Mouse (Mus musculus) lung, adult 2 months (tissue): Measurements from ENCODE around the gene Psmd10. TPM values are rescaled to one million over a fixed set of nuclear protein-coding genes. Genes with fewer than 3 reads are reported as not detected.

Experiments
- DNase-seq: peaks from one replicate; pipeline ENCODE4 v3.0.0; 2022
- H3K4me1 ChIP-seq: fragments of 200-500 bp; 2 replicates; pipeline ENCODE4 v1.6.1; 2011; ENCODE audit warnings: low read length; ENCODE audit not compliant: control insufficient read depth, insufficient read depth
- H3K4me3 ChIP-seq: fragments of 200-500 bp; replicated peaks from 2 replicates; pipeline ENCODE3; 2011; ENCODE audit warnings: low read depth, mild to moderate bottlenecking, control low read depth, low read length; ENCODE audit errors: extremely low read depth
- CTCF ChIP-seq: fragments of 200-500 bp; IDR thresholded peaks from 2 replicates; pipeline ENCODE4 v1.5.1; 2011; ENCODE audit warnings: mild to moderate bottlenecking, low read length, control low read depth; ENCODE audit not compliant: insufficient read depth
- POLR2A ChIP-seq: fragments of 200-500 bp; IDR thresholded peaks from 2 replicates; pipeline ENCODE4 v1.6.1; 2011; ENCODE audit warnings: low read depth, mild to moderate bottlenecking, control low read depth, low read length, borderline replicate concordance; ENCODE audit errors: extremely low read depth
- WGBS: fragments of 180-500 bp; shearing (Covaris S2); methylation state at CpG from one replicate; pipeline ENCODE4 v1.1.7; 2018; 5-methylcytosine and 5-hydroxymethylcytosine counted together
- polyA plus RNA-seq: library from polyadenylated mRNA; depleted of rRNA; stranded (reverse); fragments of >200 nt; gene quantifications from 2 replicates; pipeline ENCODE4 v1.2.3, GENCODE M21; 2012; rRNA removed

The Psmd10 gene
- 3.3 and 5.9 TPM in 2 replicates for polyA plus RNA-seq

GRCm38 (mm10) chrX:140956272-140956940 lies at the start of gene Psmd10, which contains the start of gene Atg4a:
Gene Psmd10, minus strand, starts transcription at chrX:140956728.
Gene Atg4a, plus strand, starts transcription at chrX:140956907.
- TF ChIP-seq POLR2A (no peak), CTCF (no peak)
- 27% methylated on average over 23 of the region's 23 CpGs for WGBS

DNA sequence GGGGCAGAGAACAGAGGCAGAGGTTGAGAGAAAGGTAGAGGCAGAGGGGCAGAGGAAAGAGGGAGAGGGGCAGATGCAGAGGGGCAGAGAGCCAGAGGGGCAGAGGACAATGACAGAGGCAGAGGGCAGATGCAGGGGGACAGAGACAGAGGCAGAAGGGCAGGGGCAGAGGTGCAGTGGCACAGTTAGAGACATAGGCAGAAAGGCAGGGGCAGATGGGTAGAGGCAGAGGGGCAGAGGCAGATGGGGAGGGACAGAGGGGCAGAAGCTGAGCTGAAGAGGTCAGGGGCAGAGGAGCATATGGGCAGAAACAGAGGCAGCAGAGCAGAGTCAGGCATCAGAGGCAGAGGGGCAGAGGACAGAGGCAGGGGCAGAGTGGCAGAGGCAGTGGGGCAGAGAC lies 42.4 kb upstream of the Psmd10 start:
- TF ChIP-seq POLR2A = no peak
- TF ChIP-seq CTCF = no peak
- no peaks in the 10 kb centered on the region for H3K4me1 ChIP-seq
- DNase-seq = no peak
- no peak overlapping the region for H3K4me3 ChIP-seq

More at GRCm38 (mm10) chrX:140956272-140956940, at the start of gene Psmd10, which contains the start of gene Atg4a:
- DNase-seq = peak; percentile 80
- Histone ChIP-seq H3K4me1 (no peaks in the 10 kb centered on the region), H3K4me3 (peak within 1 kb of the TSS; percentile 80)

DNA sequence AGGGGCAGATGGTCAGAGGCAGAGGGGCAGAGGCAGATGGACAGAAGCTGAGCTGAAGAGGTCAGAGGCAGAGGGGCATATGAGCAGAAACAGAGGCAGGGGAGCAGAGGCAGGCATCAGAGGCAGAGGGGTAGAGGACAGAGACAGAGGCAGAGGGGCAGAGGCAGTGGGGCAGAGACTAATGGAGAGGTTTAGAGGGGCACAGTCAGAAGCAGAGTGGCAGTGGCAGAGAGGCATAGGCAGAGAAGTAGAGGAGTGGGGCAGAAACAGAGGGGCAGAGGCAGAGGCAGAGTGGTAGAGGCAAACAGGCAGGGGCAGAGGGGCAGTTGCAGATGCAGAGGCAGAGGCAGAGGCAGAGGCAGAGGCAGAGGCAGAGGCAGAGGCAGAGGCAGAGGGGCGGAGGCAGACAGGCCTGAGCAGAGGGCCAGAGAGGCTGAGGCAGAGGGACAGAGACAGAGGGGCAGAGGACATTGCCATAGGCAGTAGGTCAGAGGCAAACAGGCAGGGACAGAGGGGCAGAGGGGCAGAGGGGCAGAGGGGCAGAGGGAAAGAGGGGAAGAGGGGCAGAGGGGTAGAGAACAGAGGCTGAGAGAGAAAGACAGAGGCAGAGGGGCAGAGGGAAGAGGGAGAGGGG lies 41.5 kb upstream of the Psmd10 start:
- H3K4me1 ChIP-seq = no peaks in the 10 kb centered on the region
- WGBS = 80% methylated on average over 1 of the region's 1 CpGs
- H3K4me3 ChIP-seq = no peak overlapping the region
- TF ChIP-seq POLR2A (no peak), CTCF (no peak)
- DNase-seq = no peak

GRCm38 (mm10) chrX:140996909-140997516 lies 40.5 kb upstream of the Psmd10 start:
- no peaks in the 10 kb centered on the region for H3K4me1 ChIP-seq
- DNase-seq = no peak
- no peak overlapping the region for H3K4me3 ChIP-seq
- 95% methylated on average over 1 of the region's 1 CpGs for WGBS
- TF ChIP-seq POLR2A (no peak), CTCF (no peak)

- WGBS = 77% methylated on average over 2 of the region's 2 CpGs
- no peak for TF ChIP-seq CTCF
- TF ChIP-seq POLR2A = no peak
- peaks cover 10% of the 10 kb centered on the region for H3K4me1 ChIP-seq
- DNase-seq = no peak
- H3K4me3 ChIP-seq = no peak overlapping the region
Observed at GRCm38 (mm10) chrX:140985256-140985655, 28.7 kb upstream of the Psmd10 start.

DNA sequence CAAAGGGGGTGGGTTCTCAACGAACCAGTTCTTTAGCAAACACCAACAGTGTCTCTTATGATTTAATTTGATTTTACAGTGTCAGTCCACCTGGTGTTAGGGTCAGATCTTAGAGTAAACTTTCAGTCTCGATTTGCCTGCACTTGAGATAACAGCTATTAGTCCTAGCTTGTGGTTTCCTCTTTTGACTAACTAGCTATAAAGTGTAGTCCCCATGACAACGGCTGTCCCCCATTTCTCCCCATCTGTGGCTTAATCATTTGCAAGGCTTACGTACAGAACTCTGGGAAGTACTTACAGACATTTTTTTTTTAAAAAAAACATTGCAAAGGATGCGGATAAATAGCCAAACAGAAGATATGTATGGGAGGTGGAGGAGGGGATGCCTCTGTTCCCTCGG lies 28.3 kb upstream of the Psmd10 start:
- DNase-seq = no peak
- WGBS = 55% methylated on average over 6 of the region's 6 CpGs
- no peak for TF ChIP-seq CTCF
- TF ChIP-seq POLR2A = no peak

GRCm38 (mm10) chrX:140983206-140983960 lies 26.9 kb upstream of the Psmd10 start:
- no peak for DNase-seq
- WGBS = 41% methylated on average over 6 of the region's 6 CpGs
- TF ChIP-seq CTCF (no peak), POLR2A (no peak)
- Histone ChIP-seq H3K4me1 (peaks cover 17% of the 10 kb centered on the region), H3K4me3 (no peak overlapping the region)

More for the DNA sequence above, 28.3 kb upstream of the Psmd10 start:
- H3K4me3 ChIP-seq = no peak overlapping the region
- H3K4me1 ChIP-seq = peaks cover 13% of the 10 kb centered on the region

- WGBS = 54% methylated on average over 4 of the region's 4 CpGs
- peaks cover 17% of the 10 kb centered on the region for H3K4me1 ChIP-seq
- no peak for DNase-seq
- no peak overlapping the region for H3K4me3 ChIP-seq
- TF ChIP-seq CTCF (no peak), POLR2A (no peak)
Observed at GRCm38 (mm10) chrX:140980163-140980562, 23.6 kb upstream of the Psmd10 start.

DNA sequence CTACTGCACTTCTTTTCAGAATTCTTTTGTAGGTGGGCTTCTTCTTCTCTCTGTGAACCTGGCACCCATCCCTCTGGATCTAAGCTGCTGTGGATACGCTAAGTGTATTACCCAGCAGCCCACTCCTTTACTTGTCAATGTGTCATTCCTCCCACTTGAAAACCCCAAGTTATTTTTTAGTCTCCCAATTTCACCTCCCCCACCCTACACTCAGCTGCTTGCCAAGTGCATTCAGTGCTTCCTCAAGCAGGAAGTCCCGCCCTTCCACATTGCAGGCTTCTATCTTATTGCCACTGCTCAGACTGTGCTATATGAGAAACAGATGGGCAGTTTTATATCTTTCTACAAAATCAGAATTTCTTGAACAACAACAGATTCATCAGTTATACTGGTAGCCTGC lies 23.0 kb upstream of the Psmd10 start:
- WGBS = 45% methylated on average over 2 of the region's 2 CpGs
- no peak for DNase-seq
- H3K4me3 ChIP-seq = no peak overlapping the region
- no peak for TF ChIP-seq POLR2A
- H3K4me1 ChIP-seq = peaks cover 17% of the 10 kb centered on the region

DNA sequence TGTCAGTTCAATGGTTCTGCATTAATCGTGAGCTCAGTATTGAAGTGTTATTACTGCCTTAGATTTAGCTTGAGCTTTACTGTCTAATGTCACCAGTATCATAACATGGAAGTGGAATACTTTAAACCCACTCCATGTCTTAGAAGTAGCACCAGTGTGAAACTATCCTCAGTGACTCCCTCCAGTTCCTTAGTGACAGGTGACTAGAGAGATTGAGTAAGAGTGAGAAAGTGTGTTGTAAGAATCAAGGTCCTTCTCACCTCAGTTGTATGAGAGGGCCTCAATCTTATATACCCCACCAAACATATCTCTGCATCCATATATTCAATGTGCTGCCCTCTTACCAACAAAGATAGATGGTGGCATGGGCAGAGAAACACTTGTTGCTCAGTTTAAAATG lies 22.4 kb upstream of the Psmd10 start:
- Histone ChIP-seq H3K4me3 (no peak overlapping the region), H3K4me1 (peaks cover 17% of the 10 kb centered on the region)
- no peak for TF ChIP-seq CTCF
- no peak for TF ChIP-seq POLR2A
- no peak for DNase-seq
- 80% methylated on average over 1 of the region's 1 CpGs for WGBS
